Mouse (Mus musculus) hindbrain, postnatal 0 days (tissue): ENCODE measurements at regions not wholly inside any gene's neighbourhood (a gene's known extent, or its start where the extent isn't known, plus 50 kb on each side); places are given as distances from the start of the nearest gene placed in this dataset.
A peak's percentile ranks its signal among the peaks of the same experiment; 100 is the strongest.

Experiments used
- ATAC-seq: fragments of 200-750 bp; cut with Nextera tagmentation; 2 replicates; pipeline ENCODE4 v1.8.0; 2017; ENCODE audit warnings: mild to moderate bottlenecking, moderate TSS enrichment, moderate library complexity
- DNase-seq: peaks from one replicate; pipeline ENCODE4 v3.0.0-alpha.2; 2015; ENCODE audit warnings: low spot score
- H3K27ac ChIP-seq: fragments of 300-500 bp; sonication (generic); 2 replicates; pipeline ENCODE4 v1.5.1; 2014; ENCODE audit warnings: mild to moderate bottlenecking
- H3K27me3 ChIP-seq: fragments of 300-500 bp; sonication (generic); 2 replicates; pipeline ENCODE4 v1.6.1; 2014; ENCODE audit warnings: low read length, mixed read lengths; ENCODE audit not compliant: insufficient read depth
- H3K36me3 ChIP-seq: fragments of 300-500 bp; sonication (generic); 2 replicates; pipeline ENCODE4 v1.6.1; 2014; ENCODE audit warnings: low read length, mixed read lengths; ENCODE audit not compliant: insufficient read depth
- H3K4me1 ChIP-seq: fragments of 300-500 bp; sonication (generic); 2 replicates; pipeline ENCODE4 v1.6.1; 2014; ENCODE audit warnings: antibody characterized with exemption, low read length, mixed read lengths; ENCODE audit not compliant: insufficient read depth
- H3K4me2 ChIP-seq: fragments of 300-500 bp; sonication (generic); 2 replicates; pipeline ENCODE4 v1.6.1; 2014; ENCODE audit warnings: low read depth, mild to moderate bottlenecking, low read length, moderate library complexity, mixed read lengths
- H3K4me3 ChIP-seq: fragments of 300-500 bp; sonication (generic); 2 replicates; pipeline ENCODE4 v1.5.1; 2014; ENCODE audit warnings: low read length
- H3K9ac ChIP-seq: fragments of 300-500 bp; sonication (generic); replicated peaks from 2 replicates; pipeline ENCODE4 v1.6.1; 2014; ENCODE audit warnings: mild to moderate bottlenecking, low read length, moderate library complexity, mixed read lengths
- H3K9me3 ChIP-seq: fragments of 300-500 bp; sonication (generic); 2 replicates; pipeline ENCODE4 v1.6.1; 2016; ENCODE audit warnings: low read length, mixed read lengths
- CTCF ChIP-seq: IDR thresholded peaks from 2 replicates; pipeline ENCODE4 v1.5.1; 2016; ENCODE audit warnings: antibody characterized with exemption, control low read depth, low read depth
- WGBS: fragments of 180-500 bp; shearing (Covaris S2); extraction: QIAGEN DNeasy Blood & Tissue Kit; methylation state at CpG from one replicate; pipeline ENCODE4 v1.1.7; 2014; 5-methylcytosine and 5-hydroxymethylcytosine counted together

- Histone ChIP-seq H3K4me2 (no peak overlapping the region), H3K9me3 (no peaks in the 10 kb centered on the region), H3K27me3 (no peaks in the 10 kb centered on the region), H3K27ac (no peak overlapping the region), H3K9ac (no peak overlapping the region), H3K4me1 (no peaks in the 10 kb centered on the region), H3K4me3 (no peak overlapping the region), H3K36me3 (no peaks in the 10 kb centered on the region)
- ATAC-seq (no peak), DNase-seq (no peak)
- WGBS, result 18% methylated on average over 2 of the region's 2 CpGs
- TF ChIP-seq CTCF, result no peak
Observed at GRCm38 (mm10) chr13:84625927-84626326, 403.8 kb downstream of the Tmem161b start.

GRCm38 (mm10) chr13:84626397-84626796 is 404.3 kb downstream of the Tmem161b start:
- H3K27ac ChIP-seq, result no peak overlapping the region
- H3K4me2 ChIP-seq, result no peak overlapping the region
- no peaks in the 10 kb centered on the region for H3K9me3 ChIP-seq
- no peaks in the 10 kb centered on the region for H3K27me3 ChIP-seq
- H3K36me3 ChIP-seq, result no peaks in the 10 kb centered on the region
- TF ChIP-seq CTCF, result peak; percentile 46
- no peaks in the 10 kb centered on the region for H3K4me1 ChIP-seq
- WGBS, result 22% methylated on average over 1 of the region's 1 CpGs
- DNase-seq (peak; percentile 60), ATAC-seq (no peak)
- H3K9ac ChIP-seq, result no peak overlapping the region
- no peak overlapping the region for H3K4me3 ChIP-seq

DNA sequence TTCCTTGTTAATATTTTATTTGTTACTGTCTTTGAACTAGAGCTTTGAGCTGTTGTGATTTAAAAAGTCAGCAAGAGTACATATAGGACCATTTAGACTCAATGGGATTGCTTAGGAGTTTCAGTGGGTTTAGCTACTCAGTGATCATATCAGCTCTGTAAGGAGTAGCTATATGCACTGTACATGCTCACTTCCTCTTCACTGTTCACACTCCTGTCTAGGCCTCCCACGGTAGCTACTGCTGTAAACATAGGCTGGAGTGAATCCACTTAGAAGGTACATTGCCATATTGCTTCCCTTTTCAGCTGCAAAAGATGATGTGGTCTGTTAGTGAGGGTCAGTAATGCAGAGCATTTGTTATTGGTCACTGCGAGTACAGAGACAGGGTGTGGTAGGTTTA is 408.6 kb downstream of the Tmem161b start:
- WGBS, result 78% methylated on average over 2 of the region's 2 CpGs
- no peak overlapping the region for H3K4me2 ChIP-seq
- H3K9ac ChIP-seq, result no peak overlapping the region
- ATAC-seq (no peak), DNase-seq (no peak)
- no peaks in the 10 kb centered on the region for H3K9me3 ChIP-seq
- TF ChIP-seq CTCF, result no peak
- no peak overlapping the region for H3K4me3 ChIP-seq
- H3K36me3 ChIP-seq, result no peaks in the 10 kb centered on the region
- no peaks in the 10 kb centered on the region for H3K4me1 ChIP-seq
- no peaks in the 10 kb centered on the region for H3K27me3 ChIP-seq
- no peak overlapping the region for H3K27ac ChIP-seq

DNA sequence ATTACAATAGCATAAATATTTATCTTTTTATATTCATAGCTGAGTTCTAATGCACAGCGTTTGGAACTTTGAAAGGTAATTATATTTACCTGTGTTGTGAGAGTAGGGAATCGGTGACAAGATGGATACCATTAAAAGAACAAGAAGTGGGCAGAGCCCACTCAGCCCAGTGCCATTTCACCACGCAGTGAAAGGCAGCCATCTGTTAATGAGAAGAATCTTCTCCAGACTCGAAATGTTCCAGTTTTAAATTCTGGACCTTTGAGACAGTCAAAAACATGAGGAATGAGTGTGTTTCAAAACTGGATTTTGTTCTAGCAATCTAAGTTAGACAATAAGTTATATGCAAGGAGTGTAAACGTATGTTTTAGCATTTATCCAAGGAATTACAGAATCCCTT is 410.4 kb downstream of the Tmem161b start:
- TF ChIP-seq CTCF, result no peak

GRCm38 (mm10) chr13:84636831-84637230 is 414.7 kb downstream of the Tmem161b start:
- H3K4me2 ChIP-seq, result no peak overlapping the region
- ATAC-seq, result no peak
- H3K36me3 ChIP-seq, result no peaks in the 10 kb centered on the region
- no peak for TF ChIP-seq CTCF
- no peaks in the 10 kb centered on the region for H3K4me1 ChIP-seq
- DNase-seq, result no peak
- no peak overlapping the region for H3K27ac ChIP-seq
- no peak overlapping the region for H3K9ac ChIP-seq
- no peaks in the 10 kb centered on the region for H3K27me3 ChIP-seq
- no peak overlapping the region for H3K4me3 ChIP-seq
- H3K9me3 ChIP-seq, result no peaks in the 10 kb centered on the region

More for the DNA sequence above, 410.4 kb downstream of the Tmem161b start:
- no peak overlapping the region for H3K27ac ChIP-seq
- DNase-seq (no peak), ATAC-seq (no peak)
- no peaks in the 10 kb centered on the region for H3K4me1 ChIP-seq
- no peak overlapping the region for H3K9ac ChIP-seq
- WGBS, result 80% methylated on average over 5 of the region's 5 CpGs
- H3K4me2 ChIP-seq, result no peak overlapping the region
- H3K36me3 ChIP-seq, result no peaks in the 10 kb centered on the region
- H3K27me3 ChIP-seq, result no peaks in the 10 kb centered on the region
- H3K4me3 ChIP-seq, result no peak overlapping the region
- no peaks in the 10 kb centered on the region for H3K9me3 ChIP-seq

DNA sequence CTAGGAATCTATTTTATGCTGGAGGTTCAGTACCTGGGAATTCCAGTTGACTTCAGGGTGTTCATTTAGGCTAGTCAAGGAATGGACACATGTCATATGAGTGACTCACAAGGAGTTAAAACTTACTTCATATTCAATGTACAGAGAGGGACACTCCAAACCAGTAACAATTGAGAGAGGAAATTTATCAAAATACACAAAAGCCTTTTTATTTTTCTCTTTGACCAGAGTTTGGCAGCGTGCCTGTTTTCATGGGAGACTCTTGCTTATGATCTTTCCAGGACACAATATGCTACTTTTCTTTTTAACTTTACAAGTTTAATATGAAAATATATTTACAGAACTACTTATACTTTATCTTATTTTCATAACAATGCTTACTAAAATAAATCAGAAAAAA is 415.5 kb downstream of the Tmem161b start:
- Histone ChIP-seq H3K4me1 (no peaks in the 10 kb centered on the region), H3K27ac (no peak overlapping the region), H3K4me2 (no peak overlapping the region), H3K36me3 (no peaks in the 10 kb centered on the region), H3K9ac (no peak overlapping the region), H3K4me3 (no peak overlapping the region), H3K9me3 (no peaks in the 10 kb centered on the region), H3K27me3 (no peaks in the 10 kb centered on the region)
- 72% methylated on average over 1 of the region's 1 CpGs for whole genome bisulfite sequencing
- ATAC-seq, result no peak
- no peak for TF ChIP-seq CTCF
- DNase-seq, result peak; percentile 2

DNA sequence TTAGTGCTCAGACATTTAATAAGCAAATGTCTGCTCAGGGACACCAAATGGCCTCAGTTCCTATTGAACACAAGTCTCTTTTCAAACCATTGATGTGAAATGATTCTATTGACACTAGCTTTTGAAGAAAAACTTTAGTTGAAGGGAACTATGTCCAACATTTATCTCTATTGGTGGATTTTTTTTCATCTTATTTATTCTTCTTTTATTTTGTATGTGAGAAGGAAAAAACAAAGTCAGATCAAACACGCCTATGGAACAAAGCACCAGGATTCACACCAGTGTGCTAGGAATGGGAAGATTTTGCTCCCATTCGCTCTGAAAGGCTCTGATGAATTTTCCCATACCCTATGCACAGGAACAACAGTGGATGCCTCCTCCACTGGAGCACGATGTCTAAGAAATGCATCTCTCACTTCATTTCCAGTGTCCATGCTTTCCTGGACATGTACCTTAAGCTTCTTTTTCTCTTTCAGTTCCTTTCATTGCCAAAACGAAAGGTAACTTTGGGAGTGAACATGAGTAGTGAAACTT is 416.4 kb downstream of the Tmem161b start:
- WGBS, result 60% methylated on average over 4 of the region's 4 CpGs
- no peak for DNase-seq
- H3K9ac ChIP-seq, result no peak overlapping the region

More for the DNA sequence above, 416.4 kb downstream of the Tmem161b start:
- Histone ChIP-seq H3K4me1 (no peaks in the 10 kb centered on the region), H3K4me3 (no peak overlapping the region), H3K27me3 (no peaks in the 10 kb centered on the region), H3K27ac (no peak overlapping the region), H3K9me3 (no peaks in the 10 kb centered on the region), H3K4me2 (no peak overlapping the region), H3K36me3 (no peaks in the 10 kb centered on the region)
- TF ChIP-seq CTCF, result no peak
- ATAC-seq, result no peak
